Mouse (Mus musculus): ENCODE data around the gene Eps8. TPM values are rescaled to one million over a fixed set of nuclear protein-coding genes. Genes with fewer than 3 reads are reported as not detected.

The Eps8 gene
- 25.4 TPM for polyA plus RNA-seq (2014; fragmentation: Illumina TruSeq; extraction: RNeasy Lipid Tissue Mini Kit (QIAGEN cat#74804); ENCODE audit: low read depth, low replicate concordance)

DNA sequence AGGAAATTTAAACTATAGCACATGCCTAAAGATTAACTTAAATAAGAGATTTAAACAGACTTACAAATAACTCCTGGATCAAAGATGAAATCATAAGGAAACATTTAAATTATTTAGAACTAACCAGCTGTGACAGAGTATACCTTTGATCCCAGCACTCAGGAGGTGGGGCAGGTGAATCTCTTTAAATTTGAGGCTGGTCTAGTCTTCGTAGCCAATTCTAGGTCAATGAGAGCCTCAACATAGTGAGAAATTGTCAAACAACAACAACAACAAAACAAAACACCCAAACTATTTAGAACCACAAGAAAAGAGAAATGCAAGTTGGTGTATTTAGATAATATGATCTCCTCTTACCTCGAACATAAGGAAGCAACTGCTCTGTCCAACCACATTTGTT is at the start of gene Eps8:
Gene Eps8, minus strand, starts transcription at position 101 of the 400 bp plus-strand sequence.

Other genes with a start within 250 kb of the Eps8 start
- 241 TPM for gene Strap, start 80.2 kb upstream of the Eps8 start, polyA plus RNA-seq (2014; fragmentation: Illumina TruSeq; extraction: RNeasy Lipid Tissue Mini Kit (QIAGEN cat#74804); ENCODE audit: low read depth, low replicate concordance)
- 33.9 TPM for gene Dera, start 99.7 kb upstream of the Eps8 start, polyA plus RNA-seq (2014; fragmentation: Illumina TruSeq; extraction: RNeasy Lipid Tissue Mini Kit (QIAGEN cat#74804); ENCODE audit: low read depth, low replicate concordance)

All from adrenal gland, adult 10 weeks (tissue).